Mouse (Mus musculus): ENCODE data around the gene Fam25c.

GRCm38 (mm10) chr14:34311021-34311631 lies 44.1 kb downstream of the Fam25c start:
- no peak for TF ChIP-seq CTCF (IDR thresholded peaks at IDR 0.05; ENCODE audit: low read depth)
- TF ChIP-seq EP300 (IDR thresholded peaks at IDR 0.05; ENCODE audit: low read depth), result no peak

All from liver, embryonic 14.5 days (tissue).